Mouse (Mus musculus): ENCODE measurements around the gene Ptprn2.

DNA sequence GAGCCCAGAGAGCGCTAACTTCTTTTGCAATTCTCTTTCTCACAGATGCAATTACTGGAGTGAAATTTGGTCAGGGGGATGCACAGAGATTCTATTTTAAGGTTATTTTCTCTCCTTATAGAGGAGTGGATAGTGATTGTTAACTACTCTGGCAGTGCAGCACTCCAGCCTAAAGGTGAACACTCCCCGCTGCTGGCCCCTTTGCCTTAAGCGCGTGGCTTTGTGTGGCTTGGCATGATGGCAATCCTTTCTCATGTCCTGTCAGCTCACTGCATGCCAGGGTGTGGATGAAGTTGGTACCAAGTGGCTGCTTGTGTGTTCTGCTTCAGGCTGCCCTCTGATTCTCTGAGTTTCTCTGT lies 156.7 kb downstream of the Ptprn2 start:
- TF ChIP-seq POLR2A (IDR thresholded peaks at IDR 0.05; ENCODE audit: borderline replicate concordance, extremely low read depth, low read depth, low read length) (no peak), CTCF (IDR thresholded peaks at IDR 0.05; ENCODE audit: insufficient read depth, low read length) (no peak)

Measured in lung, adult 2 months (tissue).